33 mouse cellular contexts compared by ENCODE assay signal in the genomic region with DNA sequence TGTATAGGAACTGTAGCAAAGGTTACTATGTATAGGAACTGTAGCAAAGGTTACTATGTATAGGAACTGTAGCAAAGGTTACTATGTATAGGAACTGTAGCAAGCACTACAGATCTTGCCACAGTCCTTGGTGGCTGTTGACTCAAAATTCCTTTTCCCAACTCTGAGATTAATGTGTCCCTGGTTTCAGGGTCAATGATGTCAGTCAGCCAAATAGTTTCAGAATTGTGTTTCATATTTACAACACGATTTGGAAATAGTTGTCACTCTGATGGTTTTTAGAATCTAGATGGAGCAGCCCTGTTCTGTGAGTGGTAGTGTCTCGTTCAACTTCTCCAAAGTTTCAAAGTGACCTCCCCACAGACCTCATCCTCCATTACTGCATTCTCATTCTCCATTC.
"Had no signal": no experiment of that assay in that cellular context is flagged by ENCODE, and none has a peak within 500 bp of the region (broad histone marks: within the 10 kb centered on the region; RNA-seq: fewer than 3 reads in every experiment).

No protein-coding gene starts in this region.

- ATAC-seq: hindbrain, embryonic 16.5 days; hindbrain, postnatal 0 days; inflammation-experienced regulatory T-cells, adult 6 months; intestine, embryonic 15.5 days; intestine, embryonic 16.5 days; intestine, postnatal 0 days had no signal

- H3K27me3 ChIP-seq: heart, embryonic 12.5 days; heart, embryonic 13.5 days; heart, embryonic 15.5 days; hindbrain, embryonic 12.5 days; hindbrain, embryonic 13.5 days; hindbrain, embryonic 15.5 days; intestine, embryonic 15.5 days had no signal

- H3K9ac ChIP-seq: heart, embryonic 12.5 days; heart, embryonic 13.5 days; heart, embryonic 15.5 days; hindbrain, embryonic 12.5 days; hindbrain, embryonic 13.5 days; hindbrain, embryonic 14.5 days; hindbrain, embryonic 15.5 days; intestine, embryonic 15.5 days; kidney, embryonic 15.5 days had no signal

- H3K4me3 ChIP-seq: heart, embryonic 12.5 days; heart, embryonic 13.5 days; heart, embryonic 15.5 days; hindbrain, embryonic 10.5 days; hindbrain, embryonic 12.5 days; hindbrain, embryonic 13.5 days; hindbrain, embryonic 15.5 days; intestine, embryonic 15.5 days; kidney, embryonic 15.5 days; layer of hippocampus, adult 2 months; left cerebral cortex, adult 2 months had no signal

- DNase-seq: heart, postnatal 10 days; heart, postnatal 14 days; heart, postnatal 36 days; heart, postnatal 4 days; kidney, adult 11 months; kidney, adult 18-20 months; kidney, adult 2 months; kidney, adult 8-10 months; kidney, adult 9 months; kidney, postnatal 10 days; kidney, postnatal 14 days; kidney, postnatal 36 days; kidney, postnatal 4 days; layer of hippocampus, adult 9-11 months; layer of hippocampus, postnatal 36 days had no signal

- H3K4me1 ChIP-seq: hindbrain, embryonic 10.5 days; intestine, embryonic 15.5 days had no signal

- H3K9me3 ChIP-seq: heart, embryonic 12.5 days; heart, embryonic 13.5 days; heart, embryonic 15.5 days; hindbrain, embryonic 10.5 days; hindbrain, embryonic 12.5 days; hindbrain, embryonic 13.5 days; hindbrain, embryonic 15.5 days; intestine, embryonic 15.5 days; kidney, embryonic 15.5 days had no signal

- H3K36me3 ChIP-seq: heart, embryonic 12.5 days; heart, embryonic 15.5 days; hindbrain, embryonic 10.5 days; hindbrain, embryonic 12.5 days; hindbrain, embryonic 13.5 days; hindbrain, embryonic 15.5 days; intestine, embryonic 15.5 days; kidney, embryonic 15.5 days had no signal

- H3K4me2 ChIP-seq: heart, embryonic 12.5 days; heart, embryonic 13.5 days; heart, embryonic 15.5 days; hindbrain, embryonic 12.5 days; hindbrain, embryonic 13.5 days; hindbrain, embryonic 14.5 days; hindbrain, embryonic 15.5 days; intestine, embryonic 15.5 days; kidney, embryonic 15.5 days had no signal

- H3K27ac ChIP-seq: heart, embryonic 13.5 days; heart, embryonic 15.5 days; hindbrain, embryonic 10.5 days; hindbrain, embryonic 12.5 days; hindbrain, embryonic 13.5 days; hindbrain, embryonic 14.5 days; hindbrain, embryonic 15.5 days; hindbrain, postnatal 0 days; intestine, embryonic 15.5 days; kidney, embryonic 15.5 days; kidney, postnatal 0 days; layer of hippocampus, adult 2 months; left cerebral cortex, adult 2 months had no signal
